9 mouse cellular contexts compared by ENCODE assay signal in the genomic region with DNA sequence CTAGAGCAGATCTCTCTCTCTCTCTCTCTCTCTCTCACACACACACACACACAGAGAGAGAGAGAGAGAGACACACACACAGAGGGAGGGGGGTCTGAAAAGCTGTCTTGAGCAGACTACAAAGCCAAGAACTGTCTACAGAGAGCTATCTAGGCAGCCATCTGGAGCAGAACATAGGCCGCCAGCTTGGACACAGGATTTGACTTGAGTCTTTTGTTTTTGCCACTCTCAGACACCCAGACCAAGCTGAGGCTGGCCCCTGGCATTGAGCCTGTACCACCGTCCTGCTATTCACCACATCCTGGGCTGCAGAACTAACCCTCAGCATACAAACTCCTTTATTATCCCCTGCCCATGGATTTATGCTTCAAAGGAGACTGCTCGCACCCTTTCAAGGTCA. TPM values are rescaled to one million over a fixed set of nuclear protein-coding genes. Genes with fewer than 3 reads are reported as not detected.
A peak's percentile ranks its signal among the peaks of the same experiment; 100 is the strongest.
DNase-seq lines count a peak whose midpoint lies in the region; ATAC-seq and TF ChIP-seq lines count a peak whose summit lies in the region.
"Had no signal": no experiment of that assay in that cellular context is flagged by ENCODE, and none has a peak within 500 bp of the region (broad histone marks: within the 10 kb centered on the region; RNA-seq: fewer than 3 reads in every experiment).

No protein-coding gene starts in this region.

- 72% methylated on average over 3 of the region's 3 CpGs for WGBS in heart, adult 2 months
- WGBS in kidney, postnatal 0 days: 51% methylated on average over 3 of the region's 3 CpGs

- no peak for TF ChIP-seq CTCF in heart, adult 2 months (IDR thresholded peaks at IDR 0.05)
- TF ChIP-seq CTCF in kidney, postnatal 0 days (IDR thresholded peaks at IDR 0.05; ENCODE audit: low read depth): no peak

- H3K27ac ChIP-seq in heart, adult 2 months: peak overlapping the region; percentile 18; the same call in 1 of the 2 replicates
- H3K27ac ChIP-seq in kidney, postnatal 0 days: peak overlapping the region; percentile 81
- H3K27ac ChIP-seq: embryonic facial prominence, embryonic 12.5 days had no signal

- intact Hi-C loops in heart, adult 2 months (cut with DNase I): loop anchor here (5.0 to 10.0 kb wide), 2 partner anchors 33 to 165 kb away; no protein-coding TSS in a partner anchor

- no peak for TF ChIP-seq EP300 in heart, adult 2 months (IDR thresholded peaks at IDR 0.05; ENCODE audit: insufficient read depth, low read depth, low read length)

- no peak overlapping the region for H3K9ac ChIP-seq in heart, adult 2 months (ENCODE audit: low read depth, low read length)
- H3K9ac ChIP-seq in kidney, postnatal 0 days (ENCODE audit: low read depth, low read length): no peak overlapping the region
- H3K9ac ChIP-seq: embryonic facial prominence, embryonic 12.5 days had no signal

- H3K4me1 ChIP-seq in heart, adult 2 months (ENCODE audit: control insufficient read depth, insufficient read depth, low read length): peaks cover 16% of the 10 kb centered on the region
- no peaks in the 10 kb centered on the region for H3K4me1 ChIP-seq in kidney, postnatal 0 days (replicated peaks; ENCODE audit: insufficient read depth, low read length)

- H3K4me3 ChIP-seq in heart, adult 2 months: no peak overlapping the region
- H3K4me3 ChIP-seq in kidney, postnatal 0 days (replicated peaks; ENCODE audit: low read depth, low read length): no peak overlapping the region
- H3K4me3 ChIP-seq: embryonic facial prominence, embryonic 12.5 days had no signal

- H3K4me2 ChIP-seq in kidney, postnatal 0 days (ENCODE audit: low read length): no peak overlapping the region
- H3K4me2 ChIP-seq: embryonic facial prominence, embryonic 12.5 days had no signal

- H3K9me3 ChIP-seq in kidney, postnatal 0 days (replicated peaks; ENCODE audit: low read length): no peaks in the 10 kb centered on the region
- H3K9me3 ChIP-seq: embryonic facial prominence, embryonic 12.5 days had no signal

- no peaks in the 10 kb centered on the region for H3K27me3 ChIP-seq in heart, adult 2 months (ENCODE audit: control insufficient read depth, insufficient read depth, low read length)
- H3K27me3 ChIP-seq in kidney, postnatal 0 days (ENCODE audit: insufficient read depth, low read length): no peaks in the 10 kb centered on the region
- H3K27me3 ChIP-seq: embryonic facial prominence, embryonic 12.5 days had no signal

- no peak for TF ChIP-seq POLR2A in heart, adult 2 months (IDR thresholded peaks at IDR 0.05; ENCODE audit: insufficient read depth, low read depth, low read length)

- no peaks in the 10 kb centered on the region for H3K79me2 ChIP-seq in heart, adult 2 months (replicated peaks; ENCODE audit: control insufficient read depth, insufficient read depth, low read length)

- no peak for ATAC-seq in kidney, postnatal 0 days (replicated peaks; ENCODE audit: low FRiP score, low read depth)
- no peak for ATAC-seq in erythroid progenitor cell, adult 5-6 weeks (replicated peaks; ENCODE audit: low FRiP score, poor library complexity, severe bottlenecking)

- peaks cover 5% of the 10 kb centered on the region for H3K36me3 ChIP-seq in heart, adult 2 months (ENCODE audit: control insufficient read depth, insufficient read depth, low read length)
- 0 out of 2 replicates have a peak, but pooled peaks cover 4% of the 10 kb centered on the region for H3K36me3 ChIP-seq in kidney, postnatal 0 days (ENCODE audit: insufficient read depth, low read length)

- no peak for DNase-seq in heart, adult 2 months
- no peak for DNase-seq in heart, adult 9 months (ENCODE audit: low spot score in 2 of 2)
- peak; percentile 65 to 72 for DNase-seq in right cerebral cortex, postnatal 10 days (ENCODE audit: low spot score in 2 of 2)
- DNase-seq in right cerebral cortex, postnatal 36 days (ENCODE audit: low spot score in 2 of 2): no peak
- DNase-seq in kidney, postnatal 0 days (ENCODE audit: low spot score): no peak
- no peak for DNase-seq in embryo, embryonic 11 days
- DNase-seq in embryo, embryonic 10.5 days (ENCODE audit: low spot score): no peak

RNA-seq across cellular contexts. Expression of a gene that starts 20.1 kb away (rescaled TPM):
- total RNA-seq in heart, adult 2 months (2021): 10 to 100 TPM; 59.9 to 63.5 TPM
- polyA plus RNA-seq in heart, adult 2 months (2012; rRNA removed): 78.2 and 115 TPM in 2 replicates
- 286 and 302 TPM in 2 replicates for polyA plus RNA-seq in kidney, postnatal 0 days (2015; fragmentation: Nextera tagmentation; extraction: Ambion mirVana)
- total RNA-seq in erythroid progenitor cell, adult 5-6 weeks (2015; ENCODE audit: low replicate concordance): 16.3 and 28.1 TPM in 2 replicates
- 13.1 and 17.7 TPM in 2 replicates for total RNA-seq in erythroid progenitor cell, adult 5-6 weeks (2017; ENCODE audit: low replicate concordance)

RNA-seq across cellular contexts. Expression of a gene that starts 49.4 kb away (rescaled TPM):
- total RNA-seq in heart, adult 2 months (2021): 10 to 100 TPM; 25.1 to 28.0 TPM
- 10.1 and 17.2 TPM in 2 replicates for polyA plus RNA-seq in heart, adult 2 months (2012; rRNA removed)
- polyA plus RNA-seq in kidney, postnatal 0 days (2015; fragmentation: Nextera tagmentation; extraction: Ambion mirVana): 36.4 and 38.7 TPM in 2 replicates
- total RNA-seq in erythroid progenitor cell, adult 5-6 weeks (2015; ENCODE audit: low replicate concordance): 11.9 and 15.9 TPM in 2 replicates
- 20.3 and 20.7 TPM in 2 replicates for total RNA-seq in erythroid progenitor cell, adult 5-6 weeks (2017; ENCODE audit: low replicate concordance)

Comparison
In these comparisons a context has a peak if more than half of its experiments do, and no peak if none do; other contexts are left out.
1. DNase-seq: peak in right cerebral cortex, postnatal 10 days (2 of 2); none in heart, adult 2 months (0 of 2), heart, adult 9 months (0 of 2), right cerebral cortex, postnatal 36 days (0 of 2), kidney, postnatal 0 days (single experiment), embryo, embryonic 11 days (single experiment) and embryo, embryonic 10.5 days (single experiment).